Mouse (Mus musculus) heart, adult 11 months (tissue): ENCODE results near the gene Dcst1.

Experiments used
- DNase-seq: peaks from one replicate; pipeline ENCODE4 v3.0.0; 2022

The Dcst1 gene

GRCm38 (mm10) chr3:89365153-89365485, at the start of gene Dcst1:
Gene Dcst1, minus strand, starts transcription at chr3:89365253.
- DNase-seq, result peak; percentile 89

DNA sequence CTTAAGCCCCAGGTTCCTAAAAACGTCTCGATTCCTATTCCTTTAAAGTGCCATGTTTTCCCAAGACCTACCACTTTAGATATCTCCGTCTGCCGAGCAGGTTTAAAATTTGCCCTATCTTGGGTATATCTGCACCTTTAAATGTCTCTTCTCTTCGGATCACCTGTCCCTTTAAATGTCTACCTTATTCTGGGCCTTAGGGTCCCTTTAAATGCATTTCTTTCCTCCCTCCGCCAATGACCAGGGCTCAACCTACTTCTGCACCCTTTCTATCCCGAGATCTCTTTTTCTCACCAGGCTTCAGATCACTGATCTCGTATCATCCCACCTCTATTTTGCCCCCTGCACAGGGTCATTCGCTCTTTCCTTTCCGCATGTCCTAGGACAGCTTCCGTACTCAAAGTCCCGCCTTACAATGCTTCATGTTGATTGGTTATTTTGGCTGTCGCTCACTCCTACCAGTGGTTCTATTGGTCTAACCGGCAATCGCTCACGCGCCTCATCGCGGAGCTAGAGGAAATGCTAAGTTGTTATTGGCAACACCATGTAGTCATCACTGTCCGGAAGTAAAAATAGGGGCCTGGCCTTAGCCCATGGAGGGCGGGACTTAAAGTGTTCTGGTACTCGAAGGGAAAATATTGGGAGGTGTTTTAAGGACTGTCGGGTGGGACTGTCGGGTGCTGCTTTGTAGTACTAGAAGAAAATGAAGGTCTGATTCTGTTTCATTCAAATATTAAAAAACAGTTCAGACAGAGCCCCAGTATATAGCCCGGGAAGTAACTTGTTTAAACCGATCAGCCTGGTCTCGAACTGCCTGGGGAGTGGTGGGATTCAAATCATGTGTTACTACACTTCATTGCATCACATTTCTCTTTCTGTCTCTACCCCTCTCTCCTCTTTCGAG, 46.7 kb upstream of the Dcst1 start, which contains the start of gene Flad1:
Gene Flad1 (minus strand): TSS at position 381 of the 904 bp plus-strand sequence.
- DNase-seq, result peak; percentile 100

DNA sequence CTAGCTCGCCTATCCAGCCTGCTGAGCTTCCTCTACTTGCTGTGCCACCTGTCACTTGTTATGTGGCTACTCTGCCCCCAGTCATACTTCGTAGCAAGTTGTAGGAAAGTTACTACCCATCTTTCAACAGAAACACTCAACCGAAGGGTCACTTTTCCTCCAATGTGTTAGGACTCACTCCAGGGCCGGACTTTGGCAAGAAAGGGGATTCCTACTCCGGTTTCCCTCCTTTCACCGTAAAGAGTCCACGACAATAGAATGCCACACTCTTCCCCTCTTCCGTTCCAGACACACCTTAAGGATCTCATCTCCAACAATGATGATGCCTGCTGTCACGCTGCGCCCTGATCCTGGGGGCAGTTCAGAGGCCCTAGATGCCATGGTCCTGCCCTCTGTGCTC, 45.8 kb upstream of the Dcst1 start:
- DNase-seq, result no peak

DNA sequence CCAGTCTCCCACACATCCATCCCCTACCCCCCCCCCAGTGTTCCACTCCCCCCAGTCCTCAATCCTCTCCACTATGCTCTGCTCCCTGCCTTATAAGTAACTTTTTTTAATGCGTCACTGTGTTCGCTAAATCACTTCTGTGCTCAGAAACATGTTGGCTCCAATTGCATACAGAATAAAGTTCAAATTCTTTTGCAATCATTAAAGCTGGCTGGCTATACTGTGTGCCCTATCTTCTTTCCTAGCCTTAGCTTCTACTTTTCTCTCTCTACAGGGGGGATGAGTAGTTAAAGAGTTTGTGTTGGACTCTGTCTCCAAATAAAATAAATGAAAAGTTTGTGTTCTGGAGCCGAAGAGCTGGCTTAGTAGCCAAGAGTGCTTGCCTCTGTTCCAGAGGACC, 44.6 kb upstream of the Dcst1 start:
- DNase-seq, result no peak

DNA sequence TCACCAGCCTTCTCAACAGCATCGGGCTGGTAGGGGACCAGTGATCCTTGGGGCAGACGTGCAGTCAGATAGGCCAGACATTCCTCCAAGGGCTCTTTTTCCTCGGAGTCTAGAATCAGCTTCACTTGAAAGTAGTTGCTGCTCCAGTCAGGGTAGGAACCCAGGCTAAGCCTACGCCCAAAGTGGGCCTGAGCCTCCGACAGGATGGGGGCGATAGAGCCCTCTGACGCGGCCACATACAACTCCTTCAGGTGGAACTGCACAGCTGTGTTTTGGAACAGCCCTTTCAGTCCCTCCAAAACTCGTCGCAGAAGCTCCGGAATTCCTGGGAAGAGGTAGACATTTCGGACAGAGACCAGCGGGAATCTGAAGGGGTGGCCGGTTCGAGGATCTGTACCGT, 43.4 kb upstream of the Dcst1 start:
- DNase-seq, result peak; percentile 89

DNA sequence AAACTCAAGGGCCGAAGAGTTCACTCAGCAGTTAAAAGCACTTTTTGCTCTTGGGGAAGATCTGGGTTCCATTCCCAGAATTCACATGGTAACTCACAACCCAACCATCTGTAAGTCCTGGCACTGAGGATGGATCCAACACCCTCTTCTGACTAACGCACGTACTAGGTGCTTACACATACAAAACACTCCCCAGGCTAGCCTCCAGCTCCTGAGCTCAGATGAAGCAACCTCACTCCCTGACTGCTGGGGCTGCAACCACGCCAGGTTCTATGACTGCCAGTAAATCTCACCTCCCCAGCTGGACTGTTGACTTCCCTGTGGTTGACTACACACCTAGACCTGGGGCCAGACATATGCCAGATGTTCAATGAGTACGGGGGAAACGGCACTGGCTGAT, 41.8 kb upstream of the Dcst1 start:
- DNase-seq, result no peak

DNA sequence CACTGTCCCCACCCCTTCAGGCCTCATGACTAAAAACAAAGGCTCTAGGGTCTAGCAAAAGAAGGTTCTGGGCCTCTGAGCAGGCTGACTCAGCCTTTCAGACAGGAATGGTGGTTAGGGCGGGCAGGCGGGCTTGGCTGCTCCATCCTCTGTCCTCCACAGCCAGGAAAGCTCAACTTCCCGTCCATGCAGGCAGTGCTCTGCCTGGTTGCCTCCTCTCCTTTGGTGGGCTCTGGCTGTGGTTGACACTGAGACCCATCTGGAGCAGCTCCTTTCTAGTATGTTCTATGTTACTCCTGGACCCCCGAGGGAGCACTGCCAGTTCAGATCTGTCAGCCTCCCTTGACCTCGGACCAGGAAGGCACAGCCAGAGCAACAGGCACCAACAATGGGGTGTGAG, 37.6 kb upstream of the Dcst1 start, which contains the start of gene Lenep:
Gene Lenep (minus strand): TSS at position 101 of the 400 bp plus-strand sequence.
- DNase-seq, result no peak

GRCm38 (mm10) chr3:89401329-89401728, 36.3 kb upstream of the Dcst1 start:
- DNase-seq, result no peak

GRCm38 (mm10) chr3:89396654-89397005, 31.6 kb upstream of the Dcst1 start:
- DNase-seq, result no peak

- DNase-seq, result peak; percentile 98
These were observed 31.0 kb upstream of the Dcst1 start for GRCm38 (mm10) chr3:89395806-89396653.

DNA sequence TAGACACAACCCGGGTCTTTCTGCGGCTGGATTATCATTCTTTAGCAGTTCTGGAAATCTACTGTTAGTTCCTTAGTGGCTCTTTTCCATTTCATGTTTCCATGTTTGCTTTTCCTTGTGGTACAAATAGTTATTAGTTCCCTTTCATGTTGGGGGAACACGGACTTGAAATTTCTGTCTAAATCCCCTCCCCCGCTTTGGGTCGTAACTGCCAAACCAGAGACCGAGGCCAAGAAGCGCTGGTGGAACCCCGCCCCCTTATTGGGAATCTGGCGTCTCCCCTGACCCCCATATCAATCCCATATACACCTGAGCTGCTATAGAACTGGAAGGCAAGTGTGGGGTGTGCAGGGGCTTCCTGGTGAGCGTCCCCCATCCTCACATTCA, 30.4 kb upstream of the Dcst1 start:
- peak; percentile 94 for DNase-seq

DNA sequence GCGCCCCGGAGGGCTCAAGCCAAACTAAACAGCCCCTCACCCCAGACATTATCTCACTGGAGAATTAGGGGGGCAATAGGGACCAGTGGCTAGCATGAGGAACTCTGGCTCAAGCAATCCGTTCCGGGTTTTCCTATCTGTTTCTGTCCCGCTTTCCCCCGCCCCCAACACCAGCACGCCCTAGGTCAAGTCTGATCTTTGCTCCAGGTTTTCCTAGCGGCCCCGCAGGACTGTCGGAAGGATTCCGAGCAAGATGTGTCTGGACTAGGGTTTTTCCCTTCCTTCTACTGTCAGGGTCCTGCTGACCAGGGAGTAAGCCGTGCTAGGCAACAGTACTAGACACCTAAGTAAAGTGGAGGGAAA, 29.8 kb upstream of the Dcst1 start:
- no peak for DNase-seq

DNA sequence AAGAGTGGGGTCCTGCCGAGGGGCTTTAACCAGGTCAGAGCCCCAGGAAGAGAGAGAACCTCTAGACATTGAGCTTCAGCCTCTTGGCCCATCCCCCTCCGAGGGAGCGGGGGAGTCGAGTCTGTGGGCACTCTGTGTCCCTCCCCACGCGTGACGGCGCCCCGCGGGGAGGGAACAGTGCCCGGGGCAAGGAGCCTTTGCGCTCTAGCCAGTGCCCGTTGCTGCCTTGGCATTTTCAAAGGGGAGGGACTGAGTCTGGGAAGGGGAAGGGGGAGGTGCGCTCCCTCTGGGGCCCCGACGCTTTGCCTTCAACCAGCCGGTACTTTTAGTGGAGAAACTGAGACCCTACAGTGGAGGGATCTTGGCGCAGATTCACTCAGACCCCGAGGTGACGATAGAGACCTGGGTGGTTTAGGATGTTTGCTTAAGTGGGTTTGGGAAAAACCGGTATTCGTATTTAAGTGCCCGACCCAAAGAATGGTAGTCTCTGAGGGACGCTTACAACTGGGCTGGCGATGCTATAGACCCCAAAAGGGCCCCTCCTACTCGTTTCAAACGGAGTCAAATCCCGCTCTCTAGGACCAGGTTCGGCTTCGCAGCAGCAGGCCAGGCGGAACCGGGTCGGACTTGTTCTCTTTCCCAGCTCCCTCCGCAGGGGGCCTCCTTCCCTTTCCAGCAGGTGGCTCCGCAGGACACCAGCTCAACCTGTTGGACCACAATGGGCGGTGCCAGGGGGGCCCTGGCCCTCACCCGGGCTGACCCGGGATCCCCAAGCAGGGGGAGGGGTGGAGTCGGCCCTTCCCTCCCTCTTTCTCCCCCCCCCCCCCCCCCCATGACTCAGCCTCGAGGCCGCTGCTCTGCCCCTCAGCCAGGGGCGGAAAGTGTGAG, 29.2 kb upstream of the Dcst1 start, which contains the start of gene Zbtb7b:
Gene Zbtb7b (minus strand): TSS at position 771 of the 888 bp plus-strand sequence.
- DNase-seq, result peak; percentile 99

GRCm38 (mm10) chr3:89393605-89394004, 28.6 kb upstream of the Dcst1 start:
- peak; percentile 100 for DNase-seq

- peak; percentile 96 for DNase-seq
These were observed 27.8 kb upstream of the Dcst1 start for GRCm38 (mm10) chr3:89392871-89393311.

- peak; percentile 98 for DNase-seq
These were observed 26.8 kb upstream of the Dcst1 start for GRCm38 (mm10) chr3:89391663-89392511.

DNA sequence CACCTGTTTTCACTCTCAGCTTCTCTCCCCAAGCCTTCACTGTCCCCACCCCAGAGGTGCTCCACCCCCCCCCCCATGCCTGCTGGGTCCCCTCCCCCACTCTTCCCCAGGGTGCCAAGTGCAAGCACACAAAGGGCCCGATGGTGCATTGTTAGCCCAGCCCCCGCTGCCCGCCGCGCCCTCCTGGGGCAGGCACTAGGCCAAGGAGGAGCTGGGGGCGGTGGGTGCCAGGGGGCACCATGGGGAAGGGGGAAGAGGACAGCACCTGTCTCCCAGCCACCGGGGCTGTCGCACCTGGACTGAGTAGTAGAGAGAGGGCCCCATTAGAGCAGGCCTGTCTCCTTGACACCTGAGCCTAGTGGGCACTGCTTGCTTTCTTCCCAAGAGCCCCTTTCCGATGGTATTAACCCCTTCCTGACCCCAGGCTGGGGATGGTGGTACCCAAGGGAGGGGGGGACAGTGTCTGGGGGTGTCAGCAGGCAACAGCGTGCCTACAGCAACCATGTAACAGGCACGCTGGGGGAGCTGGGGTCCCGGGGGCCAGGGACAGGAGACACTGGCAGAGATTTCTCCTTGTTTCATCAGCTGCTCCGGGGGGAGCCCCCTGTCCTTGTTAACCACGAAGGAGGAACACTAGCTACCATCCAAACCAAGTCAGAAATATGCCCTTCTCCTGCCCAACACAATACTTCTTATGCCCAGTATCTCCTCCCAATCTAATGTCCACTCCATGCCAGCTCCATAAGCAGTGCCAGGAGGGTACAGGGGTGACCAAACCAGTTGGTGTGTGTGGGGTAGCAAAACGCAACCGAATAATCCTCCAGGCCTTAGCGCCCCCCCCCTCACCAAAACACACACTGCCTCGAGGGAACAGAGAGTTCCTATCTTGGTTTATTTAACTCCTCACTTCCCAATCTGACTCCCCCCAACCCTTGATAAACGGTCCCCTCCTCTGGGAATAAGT, 25.9 kb upstream of the Dcst1 start:
- DNase-seq, result peak; percentile 97

- DNase-seq, result peak; percentile 98
These were observed 25.1 kb upstream of the Dcst1 start for GRCm38 (mm10) chr3:89390111-89390515.

GRCm38 (mm10) chr3:89388901-89389740, 24.1 kb upstream of the Dcst1 start:
- DNase-seq, result peak; percentile 94
